Mouse (Mus musculus): Measurements from ENCODE around the gene Ckm.

Ckm gene

DNA sequence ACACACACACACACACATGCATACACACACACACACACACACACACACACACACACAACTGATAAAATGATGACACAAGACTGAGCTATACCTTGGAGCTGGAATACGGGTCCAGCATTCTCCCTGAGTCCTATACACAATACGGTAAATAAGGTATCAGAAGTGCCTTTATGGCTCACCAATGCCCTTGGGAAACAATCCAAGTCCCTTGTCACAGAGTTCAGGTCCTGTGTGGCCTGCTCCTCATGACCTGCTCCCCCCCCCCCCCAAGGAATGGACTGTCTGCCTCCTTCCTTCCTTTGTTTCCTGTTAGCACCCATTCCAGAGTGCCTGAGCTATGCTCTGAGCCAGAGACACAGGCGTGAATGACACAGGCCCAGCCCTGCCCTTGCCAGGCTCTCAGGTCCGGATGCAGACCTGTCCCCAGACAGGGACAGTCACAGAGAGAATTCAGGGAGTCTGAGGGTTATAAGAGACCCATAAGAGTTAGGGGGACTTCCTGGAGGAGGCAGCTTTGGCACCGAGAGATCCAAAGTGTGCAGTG lies 62.1 kb downstream of the Ckm start:
- ATAC-seq (ENCODE audit: low TSS enrichment), result no peak

DNA sequence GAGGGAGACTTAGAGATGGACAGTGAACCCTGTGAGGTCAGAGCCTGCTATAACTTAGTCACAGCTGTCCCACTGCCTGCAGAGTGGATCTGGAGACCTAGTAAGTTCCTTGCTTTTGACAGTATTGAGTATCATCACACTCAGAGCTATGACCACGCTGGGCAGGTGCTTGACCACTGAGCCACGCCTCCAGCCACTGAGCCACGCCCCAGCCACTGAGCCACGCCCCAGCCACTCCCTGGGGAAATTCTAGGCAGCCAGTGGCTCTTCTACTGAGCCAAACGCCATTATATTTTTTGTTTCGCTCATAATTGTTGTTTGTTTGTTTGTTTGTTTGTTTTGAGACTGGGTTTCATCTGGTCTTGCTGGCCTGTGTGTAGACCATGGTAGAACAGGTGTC lies 63.1 kb downstream of the Ckm start:
- ATAC-seq (ENCODE audit: low TSS enrichment), result no peak

DNA sequence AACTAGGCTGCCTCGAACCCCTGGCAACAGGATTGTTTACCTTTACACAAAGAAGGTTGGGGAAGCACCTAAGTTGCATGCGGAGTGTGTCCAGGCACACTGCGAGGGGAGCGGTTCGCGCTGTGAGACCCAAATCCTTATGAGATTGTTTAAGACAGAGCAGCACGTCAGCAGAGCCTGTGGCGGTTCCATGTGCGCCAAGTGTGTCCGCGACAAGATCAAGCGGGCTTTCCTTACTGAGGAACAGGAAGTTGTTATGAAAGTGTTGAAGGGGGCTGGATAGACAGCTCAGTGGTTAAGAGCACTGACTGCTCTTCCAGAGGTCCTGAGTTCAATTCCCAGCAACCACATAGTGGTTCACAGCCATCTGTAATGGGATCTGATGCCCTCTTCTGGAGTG lies 63.7 kb downstream of the Ckm start:
- ATAC-seq (ENCODE audit: low TSS enrichment), result no peak

DNA sequence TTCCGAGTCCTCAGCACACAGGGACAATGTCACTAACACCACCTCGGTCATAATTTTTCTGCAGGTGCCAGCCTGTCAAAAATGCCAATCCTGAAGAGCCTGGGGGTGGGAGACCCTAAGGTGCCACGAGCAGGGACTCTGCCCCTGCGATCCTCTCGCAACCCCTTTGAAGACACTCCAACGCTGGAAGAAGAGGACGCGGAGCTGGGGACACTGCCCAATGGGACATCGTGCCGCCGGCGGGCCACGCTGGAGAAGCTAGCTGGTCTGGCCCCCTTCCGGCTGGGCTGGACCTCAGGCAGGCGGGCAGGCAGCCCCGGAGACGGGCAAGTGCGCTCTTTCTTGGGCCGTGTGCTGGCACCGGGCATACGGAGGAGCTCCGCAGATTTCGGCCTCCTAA lies 64.8 kb downstream of the Ckm start:
- no peak for ATAC-seq (ENCODE audit: low TSS enrichment)

DNA sequence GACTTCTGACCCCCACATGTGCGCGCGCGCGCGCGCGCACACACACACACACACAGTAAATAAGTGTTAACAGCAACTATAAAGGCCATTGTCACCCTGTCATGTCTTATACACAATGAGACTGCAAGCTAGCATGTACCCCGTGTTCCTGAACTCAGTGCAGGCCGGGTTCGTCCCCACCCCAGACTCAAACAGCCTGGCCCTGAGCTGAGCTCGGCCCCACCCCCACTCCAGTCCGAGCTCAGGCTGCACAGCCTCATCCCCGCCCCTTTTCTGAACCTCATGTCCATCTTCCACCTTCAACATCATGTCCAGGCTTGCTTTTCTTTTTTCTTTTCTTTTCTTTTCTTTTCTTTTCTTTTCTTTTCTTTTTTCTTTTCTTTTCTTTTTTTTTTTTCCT lies 65.7 kb downstream of the Ckm start:
- no peak for ATAC-seq (ENCODE audit: low TSS enrichment)

DNA sequence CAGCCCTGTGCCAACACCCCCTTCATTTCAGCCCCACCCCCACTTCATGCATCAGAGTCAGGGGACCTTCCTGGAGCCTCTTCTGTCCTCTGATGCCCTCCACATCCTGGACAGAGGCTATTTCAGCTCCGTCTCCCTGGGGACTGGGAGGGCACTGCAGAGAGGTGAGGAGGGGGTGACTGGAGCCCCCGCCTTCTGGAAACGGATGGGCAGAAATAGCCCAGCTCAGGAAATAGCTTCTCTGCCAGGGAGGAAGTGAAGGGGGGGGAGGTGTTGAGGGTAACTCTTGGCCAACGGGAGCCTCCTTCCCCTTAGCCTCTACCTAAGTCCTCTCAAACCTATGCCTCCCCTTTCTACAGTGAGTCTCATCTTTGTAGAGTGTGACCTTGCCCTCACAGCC lies 67.8 kb downstream of the Ckm start:
- ATAC-seq (ENCODE audit: low TSS enrichment), result no peak
